Comparison of ENCODE assay signal across 13 mouse cellular contexts in the genomic region with DNA sequence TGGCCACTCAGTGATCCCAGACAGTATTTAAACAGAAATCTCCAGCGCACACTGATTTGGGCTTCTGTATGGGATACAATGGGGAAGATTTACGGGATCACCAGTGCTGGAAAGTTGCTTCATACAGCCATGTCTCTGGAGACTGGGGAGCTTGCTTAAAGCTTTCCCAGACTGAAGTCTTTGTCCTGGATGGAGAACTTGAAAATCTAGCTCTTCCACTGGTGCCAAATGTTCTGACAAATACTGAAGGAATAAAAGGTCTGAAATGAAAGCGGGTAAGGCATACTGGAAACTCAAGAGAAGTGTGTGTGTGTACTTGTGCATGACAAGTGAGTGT.
DNase-seq lines count a peak whose midpoint lies in the region; ATAC-seq and TF ChIP-seq lines count a peak whose summit lies in the region.
"Had no signal": no experiment of that assay in that cellular context is flagged by ENCODE, and none has a peak within 500 bp of the region (broad histone marks: within the 10 kb centered on the region; RNA-seq: fewer than 3 reads in every experiment).

No protein-coding gene starts in this region.

- no peaks in the 10 kb centered on the region for H3K4me1 ChIP-seq in embryonic facial prominence, embryonic 14.5 days (ENCODE audit: control insufficient read depth, insufficient read depth, low read length)
- H3K4me1 ChIP-seq in embryonic facial prominence, embryonic 10.5 days, result peaks cover 3% of the 10 kb centered on the region; the same call in 1 of the 2 replicates
- H3K4me1 ChIP-seq in lung, embryonic 15.5 days, result 0 out of 2 replicates have a peak, but pooled peaks cover 3% of the 10 kb centered on the region
- H3K4me1 ChIP-seq in stomach, postnatal 0 days (replicated peaks; ENCODE audit: control insufficient read depth, insufficient read depth), result no peaks in the 10 kb centered on the region
- no peaks in the 10 kb centered on the region for H3K4me1 ChIP-seq in midbrain, embryonic 10.5 days
- H3K4me1 ChIP-seq: hindbrain, embryonic 15.5 days had no signal

- WGBS in embryonic facial prominence, embryonic 14.5 days, result 70% methylated on average over 3 of the region's 3 CpGs
- WGBS in embryonic facial prominence, embryonic 10.5 days, result 94% methylated on average over 3 of the region's 3 CpGs
- WGBS in lung, embryonic 15.5 days, result 77% methylated on average over 3 of the region's 3 CpGs
- 34% methylated on average over 3 of the region's 3 CpGs for WGBS in stomach, postnatal 0 days
- 90% methylated on average over 3 of the region's 3 CpGs for WGBS in midbrain, embryonic 10.5 days

- peak; percentile 68 for DNase-seq in embryonic facial prominence, embryonic 14.5 days (ENCODE audit: low spot score)
- DNase-seq in embryonic facial prominence, embryonic 10.5 days (ENCODE audit: low spot score), result no peak
- DNase-seq in lung, postnatal 25 days (ENCODE audit: low spot score), result no peak
- DNase-seq in kidney, postnatal 10 days, result peak; percentile 18
- DNase-seq in stomach, postnatal 0 days (ENCODE audit: low spot score), result no peak
- no peak for DNase-seq in midbrain, embryonic 10.5 days (ENCODE audit: low spot score)
- DNase-seq in embryo, embryonic 10.5 days (ENCODE audit: low spot score), result no peak
- DNase-seq: B cell, adult 2 months; right cerebral cortex, postnatal 4 days had no signal

- 0 out of 2 replicates have a peak, but pooled peaks have one; percentile 12 for ATAC-seq in embryonic facial prominence, embryonic 14.5 days (ENCODE audit: low read depth)
- ATAC-seq in lung, embryonic 15.5 days (ENCODE audit: borderline replicate concordance, extremely low read depth, low FRiP score, low TSS enrichment), result no peak
- ATAC-seq in stomach, postnatal 0 days (ENCODE audit: low FRiP score, low TSS enrichment), result peak; percentile 27; the same call in 1 of the 2 replicates
- ATAC-seq: activated CD4-positive, CD25-positive, alpha-beta regulatory T cell, adult 4 months had no signal

- H3K4me2 ChIP-seq in embryonic facial prominence, embryonic 14.5 days (ENCODE audit: low read depth, low read length), result no peak overlapping the region
- H3K4me2 ChIP-seq in lung, embryonic 15.5 days, result no peak overlapping the region
- no peak overlapping the region for H3K4me2 ChIP-seq in stomach, postnatal 0 days (replicated peaks; ENCODE audit: low read depth)
- H3K4me2 ChIP-seq: hindbrain, embryonic 15.5 days had no signal

- H3K9me3 ChIP-seq in embryonic facial prominence, embryonic 14.5 days (ENCODE audit: control insufficient read depth, low read length), result peaks cover 8% of the 10 kb centered on the region; the same call in 1 of the 2 replicates
- no peaks in the 10 kb centered on the region for H3K9me3 ChIP-seq in embryonic facial prominence, embryonic 10.5 days
- H3K9me3 ChIP-seq in lung, embryonic 15.5 days, result no peaks in the 10 kb centered on the region
- no peaks in the 10 kb centered on the region for H3K9me3 ChIP-seq in stomach, postnatal 0 days (ENCODE audit: control insufficient read depth, low read length)
- 0 out of 2 replicates have a peak, but pooled peaks cover 6% of the 10 kb centered on the region for H3K9me3 ChIP-seq in midbrain, embryonic 10.5 days (replicated peaks)
- H3K9me3 ChIP-seq: G1E; hindbrain, embryonic 15.5 days had no signal

- H3K9ac ChIP-seq in embryonic facial prominence, embryonic 14.5 days (ENCODE audit: low read depth, low read length), result no peak overlapping the region
- no peak overlapping the region for H3K9ac ChIP-seq in lung, embryonic 15.5 days
- no peak overlapping the region for H3K9ac ChIP-seq in stomach, postnatal 0 days (ENCODE audit: low read length)
- H3K9ac ChIP-seq: hindbrain, embryonic 15.5 days had no signal

- TF ChIP-seq EP300 in stomach, postnatal 0 days (optimal IDR thresholded peaks at IDR 0.05), result no peak

- no peak for TF ChIP-seq CTCF in stomach, postnatal 0 days (IDR thresholded peaks at IDR 0.05; ENCODE audit: low read depth)

- no peaks in the 10 kb centered on the region for H3K36me3 ChIP-seq in embryonic facial prominence, embryonic 14.5 days (ENCODE audit: control insufficient read depth, insufficient read depth, low read length)
- H3K36me3 ChIP-seq in embryonic facial prominence, embryonic 10.5 days (replicated peaks), result no peaks in the 10 kb centered on the region
- H3K36me3 ChIP-seq in lung, embryonic 15.5 days, result no peaks in the 10 kb centered on the region
- no peaks in the 10 kb centered on the region for H3K36me3 ChIP-seq in stomach, postnatal 0 days (ENCODE audit: control insufficient read depth, insufficient read depth, low read length)
- no peaks in the 10 kb centered on the region for H3K36me3 ChIP-seq in midbrain, embryonic 10.5 days
- H3K36me3 ChIP-seq: G1E; hindbrain, embryonic 15.5 days had no signal

- H3K27ac ChIP-seq in embryonic facial prominence, embryonic 14.5 days (replicated peaks; ENCODE audit: low read depth, low read length), result 0 out of 2 replicates have a peak overlapping the region, but pooled peaks have one; percentile 16
- no peak overlapping the region for H3K27ac ChIP-seq in embryonic facial prominence, embryonic 10.5 days (replicated peaks)
- peak overlapping the region; percentile 42; the same call in 1 of the 2 replicates for H3K27ac ChIP-seq in lung, embryonic 15.5 days
- peak overlapping the region; percentile 83 for H3K27ac ChIP-seq in stomach, postnatal 0 days (replicated peaks)
- no peak overlapping the region for H3K27ac ChIP-seq in midbrain, embryonic 10.5 days (replicated peaks)
- H3K27ac ChIP-seq: hindbrain, embryonic 15.5 days had no signal

- H3K27me3 ChIP-seq in embryonic facial prominence, embryonic 14.5 days (replicated peaks; ENCODE audit: control insufficient read depth, insufficient read depth, low read length), result no peaks in the 10 kb centered on the region
- H3K27me3 ChIP-seq in embryonic facial prominence, embryonic 10.5 days (replicated peaks; ENCODE audit: low read depth, poor library complexity, severe bottlenecking), result no peaks in the 10 kb centered on the region
- H3K27me3 ChIP-seq in lung, embryonic 15.5 days, result no peaks in the 10 kb centered on the region
- no peaks in the 10 kb centered on the region for H3K27me3 ChIP-seq in stomach, postnatal 0 days (ENCODE audit: control insufficient read depth, insufficient read depth, low read length)
- no peaks in the 10 kb centered on the region for H3K27me3 ChIP-seq in midbrain, embryonic 10.5 days (ENCODE audit: low read depth, poor library complexity, severe bottlenecking)
- H3K27me3 ChIP-seq: hindbrain, embryonic 15.5 days had no signal

- no peak overlapping the region for H3K4me3 ChIP-seq in embryonic facial prominence, embryonic 14.5 days (ENCODE audit: low read depth, low read length)
- H3K4me3 ChIP-seq in embryonic facial prominence, embryonic 10.5 days, result no peak overlapping the region
- no peak overlapping the region for H3K4me3 ChIP-seq in lung, embryonic 15.5 days
- no peak overlapping the region for H3K4me3 ChIP-seq in stomach, postnatal 0 days (ENCODE audit: low read depth, low read length)
- H3K4me3 ChIP-seq in midbrain, embryonic 10.5 days, result no peak overlapping the region
- H3K4me3 ChIP-seq: hindbrain, embryonic 15.5 days had no signal

Comparison
In these comparisons a context has a peak if more than half of its experiments do, and no peak if none do; other contexts are left out.
1. DNase-seq: peak in embryonic facial prominence, embryonic 14.5 days (single experiment) and kidney, postnatal 10 days (single experiment); none in embryonic facial prominence, embryonic 10.5 days (single experiment), lung, postnatal 25 days (single experiment), stomach, postnatal 0 days (single experiment), midbrain, embryonic 10.5 days (single experiment) and embryo, embryonic 10.5 days (single experiment).
2. H3K27ac ChIP-seq: peak in embryonic facial prominence, embryonic 14.5 days (single experiment), lung, embryonic 15.5 days (single experiment) and stomach, postnatal 0 days (single experiment); none in embryonic facial prominence, embryonic 10.5 days (single experiment) and midbrain, embryonic 10.5 days (single experiment).